Mouse (Mus musculus): Measurements from ENCODE around the gene Cnpy2.
A peak's percentile ranks its signal among the peaks of the same experiment; 100 is the strongest.
"Not testable (repeated sequence)": the region's sequence is repeated elsewhere in the genome, so short reads cannot be mapped to it uniquely, and the experiment has no call there.

Cnpy2 gene

GRCm38 (mm10) chr10:128315578-128315977 is 6.7 kb upstream of the Cnpy2 start:
- no peak for DNase-seq (ENCODE audit: low read depth, low spot score)

- DNase-seq (ENCODE audit: low read depth, low spot score), result no peak
These were observed 618 bp upstream of the Cnpy2 start for GRCm38 (mm10) chr10:128321641-128322040.

GRCm38 (mm10) chr10:128323516-128323915 is 1.3 kb downstream of the Cnpy2 start:
- DNase-seq (ENCODE audit: low read depth, low spot score), result no peak

- DNase-seq (ENCODE audit: low read depth, low spot score), result no peak
These were observed 4.6 kb downstream of the Cnpy2 start for GRCm38 (mm10) chr10:128326825-128327224.

- DNase-seq (ENCODE audit: low read depth, low spot score), result peak; percentile 44
These were observed 5.4 kb downstream of the Cnpy2 start for GRCm38 (mm10) chr10:128327610-128328009.

GRCm38 (mm10) chr10:128332358-128333249 is 10.3 kb downstream of the Cnpy2 start:
- DNase-seq (ENCODE audit: low read depth, low spot score), result not testable (repeated sequence)

GRCm38 (mm10) chr10:128335582-128335981 is 13.3 kb downstream of the Cnpy2 start:
- peak; percentile 89 for DNase-seq (ENCODE audit: low read depth, low spot score)

- DNase-seq (ENCODE audit: low read depth, low spot score), result no peak
These were observed 13.9 kb downstream of the Cnpy2 start for GRCm38 (mm10) chr10:128336195-128336594.

- no peak for DNase-seq (ENCODE audit: low read depth, low spot score)
These were observed 14.3 kb downstream of the Cnpy2 start for GRCm38 (mm10) chr10:128336597-128336996.

GRCm38 (mm10) chr10:128337306-128338181 is 15.3 kb downstream of the Cnpy2 start, which contains the start of gene Cs:
Gene Cs, plus strand, starts transcription at chr10:128337734.
- DNase-seq (ENCODE audit: low read depth, low spot score), result peak; percentile 98

GRCm38 (mm10) chr10:128338415-128338814 is 16.2 kb downstream of the Cnpy2 start:
- peak; percentile 41 for DNase-seq (ENCODE audit: low read depth, low spot score)

GRCm38 (mm10) chr10:128338948-128339347 is 16.7 kb downstream of the Cnpy2 start:
- no peak for DNase-seq (ENCODE audit: low read depth, low spot score)

GRCm38 (mm10) chr10:128340257-128340656 is 18.0 kb downstream of the Cnpy2 start:
- peak; percentile 65 for DNase-seq (ENCODE audit: low read depth, low spot score)

GRCm38 (mm10) chr10:128343436-128343835 is 21.2 kb downstream of the Cnpy2 start:
- DNase-seq (ENCODE audit: low read depth, low spot score), result peak; percentile 51

GRCm38 (mm10) chr10:128344568-128345275 is 22.5 kb downstream of the Cnpy2 start:
- peak; percentile 99 for DNase-seq (ENCODE audit: low read depth, low spot score)

GRCm38 (mm10) chr10:128347541-128347940 is 25.3 kb downstream of the Cnpy2 start:
- no peak for DNase-seq (ENCODE audit: low read depth, low spot score)

GRCm38 (mm10) chr10:128358796-128359195 is 36.5 kb downstream of the Cnpy2 start:
- peak; percentile 83 for DNase-seq (ENCODE audit: low read depth, low spot score)

GRCm38 (mm10) chr10:128359226-128359625 is 37.0 kb downstream of the Cnpy2 start:
- no peak for DNase-seq (ENCODE audit: low read depth, low spot score)

- DNase-seq (ENCODE audit: low read depth, low spot score), result no peak
These were observed 39.6 kb downstream of the Cnpy2 start for GRCm38 (mm10) chr10:128361836-128362235.

- DNase-seq (ENCODE audit: low read depth, low spot score), result peak; percentile 63
These were observed 40.3 kb downstream of the Cnpy2 start for GRCm38 (mm10) chr10:128362568-128362967.

- no peak for DNase-seq (ENCODE audit: low read depth, low spot score)
These were observed 45.7 kb downstream of the Cnpy2 start for GRCm38 (mm10) chr10:128367899-128368401.
